38 mouse cellular contexts compared by ENCODE assay signal in genomic region chr6:120095096-120095495, GRCm38 (mm10). TPM values are rescaled to one million over a fixed set of nuclear protein-coding genes. Genes with fewer than 3 reads are reported as not detected.
"Had no signal": no experiment of that assay in that cellular context is flagged by ENCODE, and none has a peak within 500 bp of the region (broad histone marks: within the 10 kb centered on the region; RNA-seq: fewer than 3 reads in every experiment).

No protein-coding gene starts in this region.

- DNase-seq: left cerebral cortex, postnatal 4 days; liver; liver, embryonic 13.5 days; liver, postnatal 0 days; lung, adult 18-20 months; lung, adult 2 months; lung, embryonic 14.5 days; lung, postnatal 10 days; lung, postnatal 14 days; lung, postnatal 36 days; lung, postnatal 4 days; midbrain, embryonic 14.5 days had no signal

- H3K9me3 ChIP-seq: limb, embryonic 10.5 days; limb, embryonic 12.5 days; limb, embryonic 13.5 days; limb, embryonic 15.5 days; liver, embryonic 12.5 days; liver, embryonic 13.5 days; liver, embryonic 15.5 days; lung, embryonic 15.5 days; megakaryocyte, embryonic 14.5 days; midbrain, embryonic 10.5 days; midbrain, embryonic 12.5 days; midbrain, embryonic 13.5 days; midbrain, embryonic 15.5 days; neural tube, embryonic 12.5 days had no signal

- H3K27ac ChIP-seq: limb, embryonic 10.5 days; limb, embryonic 12.5 days; limb, embryonic 13.5 days; limb, embryonic 15.5 days; liver, embryonic 12.5 days; liver, embryonic 13.5 days; liver, embryonic 14.5 days; liver, embryonic 15.5 days; lung, embryonic 15.5 days; macrophage; midbrain, embryonic 10.5 days; midbrain, embryonic 12.5 days; midbrain, embryonic 13.5 days; midbrain, embryonic 15.5 days; neural tube, embryonic 12.5 days had no signal

- H3K4me2 ChIP-seq: limb, embryonic 12.5 days; limb, embryonic 13.5 days; limb, embryonic 15.5 days; liver, embryonic 11.5 days; liver, embryonic 12.5 days; liver, embryonic 13.5 days; liver, embryonic 15.5 days; lung, embryonic 14.5 days; lung, embryonic 15.5 days; midbrain, embryonic 11.5 days; midbrain, embryonic 12.5 days; midbrain, embryonic 13.5 days; midbrain, embryonic 15.5 days; neural tube, embryonic 12.5 days had no signal

- H3K9ac ChIP-seq: limb, embryonic 12.5 days; limb, embryonic 13.5 days; limb, embryonic 15.5 days; liver, embryonic 12.5 days; liver, embryonic 13.5 days; liver, embryonic 14.5 days; liver, embryonic 15.5 days; liver, postnatal 0 days; lung, embryonic 14.5 days; lung, embryonic 15.5 days; midbrain, embryonic 12.5 days; midbrain, embryonic 13.5 days; midbrain, embryonic 15.5 days; neural tube, embryonic 12.5 days had no signal

- H3K4me3 ChIP-seq: limb, embryonic 10.5 days; limb, embryonic 12.5 days; limb, embryonic 13.5 days; limb, embryonic 15.5 days; liver, embryonic 12.5 days; liver, embryonic 13.5 days; liver, embryonic 15.5 days; lung, embryonic 15.5 days; megakaryocyte, embryonic 14.5 days; midbrain, embryonic 10.5 days; midbrain, embryonic 12.5 days; midbrain, embryonic 13.5 days; midbrain, embryonic 15.5 days; myocyte; neural tube, embryonic 12.5 days had no signal

- H3K27me3 ChIP-seq: limb, embryonic 12.5 days; limb, embryonic 13.5 days; limb, embryonic 15.5 days; liver, embryonic 12.5 days; liver, embryonic 13.5 days; liver, embryonic 15.5 days; lung, embryonic 15.5 days; megakaryocyte, embryonic 14.5 days; midbrain, embryonic 12.5 days; midbrain, embryonic 13.5 days; midbrain, embryonic 15.5 days; neural tube, embryonic 12.5 days had no signal

- H3K4me1 ChIP-seq: liver, embryonic 12.5 days; liver, embryonic 13.5 days; liver, embryonic 15.5 days; lung, embryonic 15.5 days; midbrain, embryonic 13.5 days; midbrain, embryonic 15.5 days; neural tube, embryonic 12.5 days had no signal

- H3K36me3 ChIP-seq: limb, embryonic 10.5 days; limb, embryonic 12.5 days; limb, embryonic 13.5 days; limb, embryonic 15.5 days; liver, embryonic 12.5 days; liver, embryonic 13.5 days; liver, embryonic 15.5 days; lung, embryonic 15.5 days; midbrain, embryonic 10.5 days; midbrain, embryonic 12.5 days; midbrain, embryonic 13.5 days; midbrain, embryonic 15.5 days; neural tube, embryonic 12.5 days had no signal

RNA-seq across cellular contexts. Expression of gene Ninj2, which starts 1.9 kb away (rescaled TPM):
- total RNA-seq: left cerebral cortex, postnatal 4 days; liver, adult 2 months; megakaryocyte progenitor cell, adult 5-6 weeks; megakaryocyte, adult 5-6 weeks; megakaryocyte-erythroid progenitor cell, adult 5-6 weeks; midbrain, postnatal 0 days had no signal
- polyA plus RNA-seq: limb, embryonic 10.5 days; limb, embryonic 11.5 days; limb, embryonic 12.5 days; liver, adult 2 months; liver, embryonic 11.5 days; liver, embryonic 12.5 days; liver, embryonic 13.5 days; macrophage; midbrain, embryonic 10.5 days; midbrain, embryonic 11.5 days; midbrain, embryonic 12.5 days; midbrain, embryonic 13.5 days; midbrain, embryonic 14.5 days; midbrain, embryonic 15.5 days; midbrain, embryonic 16.5 days; midbrain, postnatal 0 days; neural tube, embryonic 11.5 days; neural tube, embryonic 12.5 days had no signal
